Comparison of ENCODE assay signal across 7 mouse cellular contexts in genomic region chr4:137891553-137892145, GRCm38 (mm10). TPM values are rescaled to one million over a fixed set of nuclear protein-coding genes. Genes with fewer than 3 reads are reported as not detected.
DNase-seq lines count a peak whose midpoint lies in the region; ATAC-seq and TF ChIP-seq lines count a peak whose summit lies in the region.

No protein-coding gene starts in this region.

- no peak for TF ChIP-seq POLR2A in olfactory bulb, adult 2 months (IDR thresholded peaks at IDR 0.05; ENCODE audit: insufficient read depth, low read depth, low read length)

- 1% methylated on average over 4 of the region's 4 CpGs for WGBS in forebrain, embryonic 15.5 days
- 14% methylated on average over 4 of the region's 4 CpGs for WGBS in olfactory bulb, adult 2 months

- H3K9ac ChIP-seq in forebrain, embryonic 15.5 days (replicated peaks) = no peak overlapping the region

- H3K4me3 ChIP-seq in forebrain, embryonic 15.5 days = no peak overlapping the region
- H3K4me3 ChIP-seq in olfactory bulb, adult 2 months (ENCODE audit: insufficient read depth, low read depth, low read length) = no peak overlapping the region

- H3K9me3 ChIP-seq in forebrain, embryonic 15.5 days = no peaks in the 10 kb centered on the region

- H3K27ac ChIP-seq in forebrain, embryonic 15.5 days (replicated peaks) = peak overlapping the region; percentile 86
- H3K27ac ChIP-seq in olfactory bulb, adult 2 months (ENCODE audit: insufficient read depth, low read depth, low read length) = 0 out of 2 replicates have a peak overlapping the region, but pooled peaks have one; percentile 31

- DNase-seq in lung, postnatal 10 days = peak; percentile 55
- no peak for DNase-seq in lung, postnatal 14 days
- DNase-seq in layer of hippocampus, postnatal 10 days (ENCODE audit: low spot score in 2 of 2) = peak; percentile 58 to 64
- DNase-seq in cerebellum, adult 8-10 months = no peak

- no peak for TF ChIP-seq CTCF in olfactory bulb, adult 2 months (IDR thresholded peaks at IDR 0.05; ENCODE audit: insufficient read depth, low read depth, low read length)

- H3K27me3 ChIP-seq in forebrain, embryonic 15.5 days = no peaks in the 10 kb centered on the region

- H3K36me3 ChIP-seq in forebrain, embryonic 15.5 days = no peaks in the 10 kb centered on the region

- H3K4me2 ChIP-seq in forebrain, embryonic 15.5 days (replicated peaks) = peak overlapping the region; percentile 36

- peak; percentile 79 for ATAC-seq in forebrain, embryonic 15.5 days (replicated peaks)
- ATAC-seq in megakaryocyte, adult 5-6 weeks (ENCODE audit: poor library complexity, severe bottlenecking) = no peak

- peaks cover 40% of the 10 kb centered on the region for H3K4me1 ChIP-seq in forebrain, embryonic 15.5 days
- H3K4me1 ChIP-seq in olfactory bulb, adult 2 months (ENCODE audit: control insufficient read depth, insufficient read depth, low read length) = peaks cover 51% of the 10 kb centered on the region

RNA-seq across cellular contexts. Expression of gene Ece1, which starts 29.6 kb away (rescaled TPM):
- polyA plus RNA-seq in forebrain, embryonic 15.5 days (2015; fragmentation: Nextera tagmentation; extraction: Ambion mirVana) = 10.1 and 11.2 TPM in 2 replicates
- total RNA-seq in layer of hippocampus, postnatal 10 days (2021) = 10 to 100 TPM; 55.7 to 67.8 TPM
- polyA plus RNA-seq in olfactory bulb, adult 2 months (2012; ENCODE audit: insufficient read depth, insufficient read length, low replicate concordance, missing spikeins) = not detected in 2 replicates
- total RNA-seq in megakaryocyte, adult 5-6 weeks (2015) = 19.7 and 25.4 TPM in 2 replicates
- total RNA-seq in megakaryocyte, adult 5-6 weeks (2017) = 12.5 and 15.9 TPM in 2 replicates

Comparison
In these comparisons a context has a peak if more than half of its experiments do, and no peak if none do; other contexts are left out.
1. DNase-seq: peak in lung, postnatal 10 days (single experiment) and layer of hippocampus, postnatal 10 days (2 of 2); none in lung, postnatal 14 days (single experiment) and cerebellum, adult 8-10 months (single experiment).